Mouse (Mus musculus) liver, embryonic 14.5 days (tissue): ENCODE measurements at regions not wholly inside any gene's neighbourhood (a gene's known extent, or its start where the extent isn't known, plus 50 kb on each side); places are given as distances from the start of the nearest gene placed in this dataset.

Experiments
- ATAC-seq: fragments of 200-750 bp; cut with Nextera tagmentation; 2 replicates; pipeline ENCODE4 v1.8.0; 2017; ENCODE audit warnings: moderate number of reproducible peaks, mild to moderate bottlenecking, moderate library complexity; ENCODE audit not compliant: insufficient read depth
- DNase-seq, 3 experiments: peaks; one replicate each; pipeline ENCODE4 v3.0.0-alpha.2; 2012 to 2013; ENCODE audit warnings: low read depth in 3 of 3, low spot score in 3 of 3
- H3K27ac ChIP-seq: fragments of 300-500 bp; sonication (generic); 2 replicates; pipeline ENCODE4 v1.5.1; 2014; ENCODE audit warnings: moderate library complexity, mild to moderate bottlenecking, control low read depth, inconsistent platforms
- H3K27me3 ChIP-seq: fragments of 300-500 bp; sonication (generic); 2 replicates; pipeline ENCODE4 v1.6.1; 2014; ENCODE audit warnings: mild to moderate bottlenecking, low read length, moderate library complexity; ENCODE audit not compliant: control insufficient read depth, insufficient read depth
- H3K36me3 ChIP-seq: fragments of 300-500 bp; sonication (generic); replicated peaks from 2 replicates; pipeline ENCODE4 v1.6.1; 2014; ENCODE audit warnings: low read depth; ENCODE audit not compliant: control insufficient read depth, insufficient read depth
- H3K4me1 ChIP-seq, 2 experiments: fragments of 200-500 bp in 1 of 2; fragments of 300-500 bp in 1 of 2; sonication (generic) in 1 of 2; replicated peaks; 2 replicates each; pipeline ENCODE4 v1.6.1; 2012 to 2014; ENCODE audit warnings: antibody characterized with exemption in 1 of 2, inconsistent platforms in 1 of 2, low read length in 1 of 2; ENCODE audit not compliant: control insufficient read depth in 2 of 2, insufficient read depth in 2 of 2
- H3K4me2 ChIP-seq: fragments of 300-500 bp; sonication (generic); 2 replicates; pipeline ENCODE4 v1.6.1; 2014; ENCODE audit warnings: low read depth, mild to moderate bottlenecking, control low read depth, moderate library complexity
- H3K4me3 ChIP-seq, 2 experiments: fragments of 200-500 bp in 1 of 2; fragments of 300-500 bp in 1 of 2; sonication (generic) in 1 of 2; 2 replicates each; pipeline ENCODE4 v1.5.1; 2012 to 2014; ENCODE audit warnings: low read depth in 2 of 2, low read length in 2 of 2, mild to moderate bottlenecking in 2 of 2, control low read depth in 1 of 2, inconsistent platforms in 1 of 2, moderate library complexity in 1 of 2; ENCODE audit not compliant: insufficient read depth in 1 of 2
- H3K9ac ChIP-seq: fragments of 300-500 bp; sonication (generic); replicated peaks from 2 replicates; pipeline ENCODE4 v1.6.1; 2014; ENCODE audit warnings: mild to moderate bottlenecking, control low read depth, moderate library complexity
- H3K9me3 ChIP-seq: fragments of 300-500 bp; sonication (generic); 2 replicates; pipeline ENCODE4 v1.6.1; 2016; ENCODE audit warnings: low read length, mixed read lengths; ENCODE audit not compliant: control insufficient read depth
- CTCF ChIP-seq: IDR thresholded peaks from 2 replicates; pipeline ENCODE4 v1.5.1; 2016; ENCODE audit warnings: antibody characterized with exemption, low read depth, control low read depth
- EP300 ChIP-seq: IDR thresholded peaks from 2 replicates; pipeline ENCODE4 v1.6.1; 2016; ENCODE audit warnings: antibody characterized with exemption, low read depth
- WGBS: fragments of 180-500 bp; shearing (Covaris S2); extraction: QIAGEN DNeasy Blood & Tissue Kit; methylation state at CpG from one replicate; pipeline ENCODE4 v1.1.7; 2014; ENCODE audit not compliant: insufficient replicate concordance; 5-methylcytosine and 5-hydroxymethylcytosine counted together

DNA sequence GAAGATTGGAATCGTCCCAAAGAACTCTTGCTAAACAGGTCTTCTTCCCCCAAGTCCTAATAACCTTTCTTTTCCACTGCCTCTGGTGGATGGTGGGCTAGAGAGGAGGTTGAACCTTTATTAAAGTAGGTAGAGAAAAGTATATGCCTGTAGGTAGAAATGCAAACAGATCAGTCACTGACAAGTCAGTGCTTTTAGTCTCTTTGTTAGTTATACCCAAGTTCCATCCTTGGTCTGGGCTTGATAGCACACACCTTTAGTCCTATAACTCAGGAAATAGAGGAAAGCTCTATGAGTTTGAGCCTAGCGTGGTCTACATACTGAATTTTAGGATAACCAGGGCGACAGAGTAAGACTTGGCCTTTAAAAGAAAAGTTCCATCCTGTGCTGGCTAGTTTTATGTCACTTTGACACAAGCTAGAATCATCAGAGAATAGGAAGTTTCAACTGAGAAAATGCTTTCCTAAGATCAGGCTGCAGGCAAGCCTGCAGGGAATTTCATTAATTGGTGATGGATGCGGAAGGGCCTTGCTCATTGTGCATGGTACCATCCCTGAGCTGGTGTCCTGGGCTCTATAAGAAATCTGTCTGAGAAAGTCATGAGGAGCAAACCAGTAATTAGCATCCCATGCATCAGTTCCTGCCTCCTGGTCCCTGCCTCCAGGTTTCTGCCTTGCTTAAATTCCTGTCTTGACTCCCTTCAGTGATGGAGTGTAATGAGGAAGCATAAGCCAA lies 94.7 kb upstream of the Cpsf6 start:
- H3K4me3 ChIP-seq, result no peak overlapping the region
- ATAC-seq, result no peak
- H3K27ac ChIP-seq, result no peak overlapping the region
- H3K36me3 ChIP-seq, result no peaks in the 10 kb centered on the region
- no peaks in the 10 kb centered on the region for H3K27me3 ChIP-seq
- no peak overlapping the region for H3K9ac ChIP-seq
- peaks cover 0 to 10% of the 10 kb centered on the region in 2 experiments; a peak in 2 of 4 replicates for H3K4me1 ChIP-seq
- TF ChIP-seq CTCF (no peak), EP300 (no peak)
- 63% methylated on average over 4 of the region's 4 CpGs for WGBS
- H3K9me3 ChIP-seq, result no peaks in the 10 kb centered on the region
- no peak overlapping the region for H3K4me2 ChIP-seq
- DNase-seq, result no peak

DNA sequence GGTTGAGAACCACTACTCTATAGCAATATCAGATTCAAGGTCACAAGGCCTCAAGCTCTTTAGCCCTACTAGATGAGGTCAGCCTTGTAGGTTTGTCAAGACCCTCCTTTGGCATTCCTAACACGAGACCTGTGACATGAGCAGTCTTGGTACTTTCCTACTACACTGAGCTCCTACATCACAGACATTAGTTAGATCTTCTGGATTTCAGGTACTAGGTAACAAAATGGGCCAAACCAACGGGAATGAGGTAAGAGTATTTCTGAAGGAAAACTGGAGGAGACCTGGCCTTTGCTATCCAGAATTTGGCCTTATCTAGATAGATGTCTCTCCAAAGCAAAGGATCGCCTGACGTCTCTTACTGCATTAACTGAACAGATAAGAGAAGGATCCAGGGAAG lies 93.7 kb upstream of the Cpsf6 start:
- H3K9me3 ChIP-seq, result no peaks in the 10 kb centered on the region
- H3K36me3 ChIP-seq, result no peaks in the 10 kb centered on the region
- no peak overlapping the region for H3K4me3 ChIP-seq
- H3K27me3 ChIP-seq, result no peaks in the 10 kb centered on the region
- no peak for TF ChIP-seq EP300
- no peak for TF ChIP-seq CTCF
- DNase-seq (no peak), ATAC-seq (no peak)
- H3K4me1 ChIP-seq, result peaks cover 0 to 10% of the 10 kb centered on the region in 2 experiments; a peak in 2 of 4 replicates
- H3K27ac ChIP-seq, result no peak overlapping the region
- no peak overlapping the region for H3K4me2 ChIP-seq
- no peak overlapping the region for H3K9ac ChIP-seq
- 68% methylated on average over 4 of the region's 4 CpGs for WGBS

DNA sequence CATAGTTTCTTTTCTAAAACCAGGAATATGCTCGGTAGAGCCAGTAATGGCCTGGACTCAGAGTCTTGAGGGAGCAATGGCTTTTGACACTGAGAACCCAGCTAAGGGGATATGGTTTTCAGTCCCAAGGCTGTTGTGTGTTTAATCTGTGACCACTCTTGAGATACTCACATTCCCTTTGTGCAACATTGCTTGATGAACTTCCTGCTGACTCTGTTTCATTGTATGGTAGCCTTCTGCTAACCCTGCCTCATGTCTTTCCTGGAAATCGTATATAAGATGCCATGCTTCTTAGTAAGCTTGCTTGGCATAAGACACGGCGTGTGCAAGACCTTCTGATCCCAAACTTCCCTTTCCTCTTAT lies 92.7 kb upstream of the Cpsf6 start:
- no peak overlapping the region for H3K27ac ChIP-seq
- TF ChIP-seq CTCF, result no peak
- TF ChIP-seq EP300, result no peak
- no peak overlapping the region for H3K4me2 ChIP-seq
- H3K9me3 ChIP-seq, result no peaks in the 10 kb centered on the region
- no peak overlapping the region for H3K9ac ChIP-seq
- ATAC-seq (no peak), DNase-seq (no peak)
- peaks cover 0 to 10% of the 10 kb centered on the region in 2 experiments; a peak in 2 of 4 replicates for H3K4me1 ChIP-seq
- 53% methylated on average over 4 of the region's 4 CpGs for WGBS
- H3K27me3 ChIP-seq, result no peaks in the 10 kb centered on the region
- H3K4me3 ChIP-seq, result no peak overlapping the region
- no peaks in the 10 kb centered on the region for H3K36me3 ChIP-seq

GRCm38 (mm10) chr10:117471818-117472567 lies 92.2 kb upstream of the Cpsf6 start:
- 39% methylated on average over 11 of the region's 11 CpGs for WGBS
- no peak overlapping the region for H3K4me2 ChIP-seq
- no peak for TF ChIP-seq CTCF
- TF ChIP-seq EP300, result no peak
- H3K27ac ChIP-seq, result no peak overlapping the region
- H3K36me3 ChIP-seq, result no peaks in the 10 kb centered on the region
- no peak for DNase-seq
- no peak for ATAC-seq
- peaks cover 0 to 10% of the 10 kb centered on the region in 2 experiments; a peak in 2 of 4 replicates for H3K4me1 ChIP-seq
- no peaks in the 10 kb centered on the region for H3K9me3 ChIP-seq
- H3K27me3 ChIP-seq, result no peaks in the 10 kb centered on the region
- no peak overlapping the region for H3K4me3 ChIP-seq
- no peak overlapping the region for H3K9ac ChIP-seq
